Mouse (Mus musculus) bone marrow macrophage, adult 2 months (primary cell): Measurements from ENCODE around the gene Apeh. TPM values are rescaled to one million over a fixed set of nuclear protein-coding genes. Genes with fewer than 3 reads are reported as not detected.

Experiments
- H3K27ac ChIP-seq: 2 replicates; pipeline ENCODE4 v1.5.1; 2012; ENCODE audit warnings: low read depth, low read length; ENCODE audit not compliant: insufficient read depth
- H3K4me1 ChIP-seq: 2 replicates; pipeline ENCODE4 v1.6.1; 2012; ENCODE audit warnings: low read length; ENCODE audit not compliant: control insufficient read depth, insufficient read depth
- H3K4me3 ChIP-seq: 2 replicates; pipeline ENCODE4 v1.5.1; 2012; ENCODE audit warnings: mild to moderate bottlenecking, low read length, moderate library complexity; ENCODE audit not compliant: insufficient read depth
- CTCF ChIP-seq: IDR thresholded peaks from 2 replicates; pipeline ENCODE4 v1.5.1; 2012; ENCODE audit warnings: low read depth, mild to moderate bottlenecking, low read length, moderate library complexity
- POLR2A ChIP-seq: IDR thresholded peaks from 2 replicates; pipeline ENCODE4 v1.6.1; 2012; ENCODE audit warnings: mild to moderate bottlenecking, low read depth, low read length, borderline replicate concordance
- polyA plus RNA-seq: library from polyadenylated mRNA; stranded (reverse); fragments of >200 nt; gene quantifications from 2 replicates; pipeline ENCODE4 v1.2.4, GENCODE M21; 2012; ENCODE audit not compliant: missing spikeins, insufficient read depth, insufficient read length

The Apeh gene
- polyA plus RNA-seq, 1 experiment, result 52.7 TPM

- H3K4me3 ChIP-seq, result no peak overlapping the region
- peak; percentile 65 for TF ChIP-seq CTCF
- TF ChIP-seq POLR2A, result no peak
- no peak overlapping the region for H3K27ac ChIP-seq
- 0 out of 2 replicates have a peak, but pooled peaks cover 3% of the 10 kb centered on the region for H3K4me1 ChIP-seq
These were observed 28.9 kb downstream of the Apeh start for GRCm38 (mm10) chr9:108065491-108066011.

DNA sequence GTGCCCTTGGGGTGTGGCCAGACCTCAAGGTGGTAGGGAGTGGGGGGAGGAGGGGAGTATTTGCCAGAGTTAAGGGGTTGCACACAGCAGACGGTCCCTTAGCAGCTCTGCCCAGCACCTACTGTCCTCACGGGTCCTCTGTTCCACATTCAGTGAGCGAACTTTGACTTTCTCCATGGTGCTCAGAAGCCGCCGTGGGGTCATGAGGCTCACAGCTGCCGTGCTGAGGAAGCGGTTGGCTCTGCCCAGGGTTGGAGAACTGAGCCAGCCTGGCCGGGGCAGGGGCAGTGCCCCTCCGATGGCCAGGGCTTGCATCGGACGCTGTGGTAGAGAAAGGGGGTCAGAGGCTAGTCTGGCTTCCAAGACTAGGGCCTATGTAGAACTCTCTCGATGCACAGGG is 31.0 kb downstream of the Apeh start:
- 0 out of 2 replicates have a peak, but pooled peaks cover 5% of the 10 kb centered on the region for H3K4me1 ChIP-seq
- H3K27ac ChIP-seq, result no peak overlapping the region
- TF ChIP-seq POLR2A (no peak), CTCF (no peak)
- H3K4me3 ChIP-seq, result no peak overlapping the region

DNA sequence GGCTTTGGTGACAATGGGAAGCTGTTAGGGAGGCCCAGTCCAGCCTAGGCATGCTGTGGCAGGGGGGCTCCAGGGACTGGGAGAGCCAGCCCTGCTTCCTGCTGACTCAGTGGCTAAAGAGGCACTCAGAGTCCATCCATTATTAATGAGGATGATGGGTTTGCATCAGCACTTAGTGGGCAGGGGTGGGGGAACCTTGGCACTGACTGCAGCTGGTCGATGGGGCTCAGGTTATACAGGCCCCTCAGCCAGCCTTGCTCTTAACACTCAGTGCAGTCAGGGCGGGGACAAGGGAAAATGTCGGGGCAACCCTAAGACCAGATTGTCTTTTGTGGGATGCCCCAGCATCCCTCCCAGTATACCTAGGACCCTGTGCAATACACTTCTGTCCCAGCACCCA is 32.3 kb downstream of the Apeh start:
- Histone ChIP-seq H3K27ac (no peak overlapping the region), H3K4me3 (no peak overlapping the region), H3K4me1 (0 out of 2 replicates have a peak, but pooled peaks cover 5% of the 10 kb centered on the region)
- TF ChIP-seq POLR2A, result no peak
- no peak for TF ChIP-seq CTCF

GRCm38 (mm10) chr9:108058291-108058690 is 36.1 kb downstream of the Apeh start:
- Histone ChIP-seq H3K4me1 (peaks cover 22% of the 10 kb centered on the region), H3K4me3 (no peak overlapping the region), H3K27ac (no peak overlapping the region)
- TF ChIP-seq CTCF, result no peak
- TF ChIP-seq POLR2A, result no peak

- TF ChIP-seq POLR2A (no peak), CTCF (no peak)
- no peak overlapping the region for H3K27ac ChIP-seq
- H3K4me3 ChIP-seq, result no peak overlapping the region
- peaks cover 27% of the 10 kb centered on the region for H3K4me1 ChIP-seq
These were observed 37.2 kb downstream of the Apeh start for GRCm38 (mm10) chr9:108057262-108057562.

- TF ChIP-seq POLR2A (no peak), CTCF (no peak)
- Histone ChIP-seq H3K27ac (no peak overlapping the region), H3K4me1 (peaks cover 27% of the 10 kb centered on the region), H3K4me3 (no peak overlapping the region)
These were observed 37.8 kb downstream of the Apeh start for GRCm38 (mm10) chr9:108056361-108057261.

GRCm38 (mm10) chr9:108055661-108056237 is 38.7 kb downstream of the Apeh start:
- Histone ChIP-seq H3K4me3 (no peak overlapping the region), H3K4me1 (peaks cover 24% of the 10 kb centered on the region), H3K27ac (no peak overlapping the region)
- no peak for TF ChIP-seq POLR2A
- no peak for TF ChIP-seq CTCF

- Histone ChIP-seq H3K4me3 (no peak overlapping the region), H3K4me1 (peaks cover 25% of the 10 kb centered on the region), H3K27ac (0 out of 2 replicates have a peak overlapping the region, but pooled peaks have one; percentile 14)
- TF ChIP-seq CTCF, result no peak
- no peak for TF ChIP-seq POLR2A
These were observed 39.3 kb downstream of the Apeh start for GRCm38 (mm10) chr9:108055061-108055460.

- peaks cover 27% of the 10 kb centered on the region for H3K4me1 ChIP-seq
- 0 out of 2 replicates have a peak overlapping the region, but pooled peaks have one; percentile 6 for H3K27ac ChIP-seq
- TF ChIP-seq CTCF, result no peak
- TF ChIP-seq POLR2A, result no peak
- no peak overlapping the region for H3K4me3 ChIP-seq
These were observed 39.9 kb downstream of the Apeh start for GRCm38 (mm10) chr9:108054331-108055040.
